Mouse (Mus musculus): Measurements from ENCODE around the gene Klhdc4. TPM values are rescaled to one million over a fixed set of nuclear protein-coding genes. Genes with fewer than 3 reads are reported as not detected.

The Klhdc4 gene
- polyA plus RNA-seq, 1 experiment from 2014 or later, result 34.4 TPM

DNA sequence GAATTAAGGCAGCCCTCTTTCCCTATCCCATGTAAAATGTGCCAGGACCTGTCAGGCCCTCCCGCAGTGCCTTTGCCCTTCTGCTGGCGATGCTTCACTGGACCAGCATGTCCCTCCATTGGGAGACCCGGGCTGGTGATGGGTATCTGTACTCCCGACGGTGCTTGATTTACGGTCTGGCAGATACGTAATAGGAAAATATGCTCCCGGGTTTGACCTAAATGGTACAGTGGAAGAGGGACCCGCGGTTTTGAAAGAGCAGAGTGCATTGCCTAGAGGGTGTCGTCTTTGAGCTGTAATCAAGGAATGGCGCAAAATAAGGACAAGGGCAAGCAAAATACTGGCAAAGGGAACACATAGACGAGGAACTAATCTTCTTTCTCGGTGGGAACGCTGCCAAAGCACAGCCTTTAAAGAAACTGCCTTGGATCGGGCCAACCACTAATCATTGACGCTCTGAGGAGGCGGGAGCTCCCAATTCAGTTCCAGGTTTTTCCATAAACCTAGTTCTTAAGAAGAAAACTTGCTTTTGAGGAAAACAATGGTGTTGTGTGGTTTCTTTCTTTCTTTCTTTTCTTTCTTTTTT, 501 bp upstream of the Klhdc4 start:
- Histone ChIP-seq H3K27ac (replicated peaks) (peak overlapping the region; percentile 44; the same call in 1 of the 2 replicates), H3K9ac (peak overlapping the region; percentile 81), H3K27me3 (no peaks in the 10 kb centered on the region), H3K4me3 (replicated peaks) (peak overlapping the region; percentile 85), H3K4me2 (replicated peaks) (peak overlapping the region; percentile 92), H3K9me3 (replicated peaks) (no peaks in the 10 kb centered on the region), H3K4me1 (peaks cover 20% of the 10 kb centered on the region), H3K36me3 (no peaks in the 10 kb centered on the region)
- WGBS, result 19% methylated on average over 18 of the region's 18 CpGs
- peak; percentile 47; the same call in 1 of the 2 replicates for ATAC-seq (ENCODE audit: insufficient number of reproducible peaks, low FRiP score, low TSS enrichment, low read depth)

DNA sequence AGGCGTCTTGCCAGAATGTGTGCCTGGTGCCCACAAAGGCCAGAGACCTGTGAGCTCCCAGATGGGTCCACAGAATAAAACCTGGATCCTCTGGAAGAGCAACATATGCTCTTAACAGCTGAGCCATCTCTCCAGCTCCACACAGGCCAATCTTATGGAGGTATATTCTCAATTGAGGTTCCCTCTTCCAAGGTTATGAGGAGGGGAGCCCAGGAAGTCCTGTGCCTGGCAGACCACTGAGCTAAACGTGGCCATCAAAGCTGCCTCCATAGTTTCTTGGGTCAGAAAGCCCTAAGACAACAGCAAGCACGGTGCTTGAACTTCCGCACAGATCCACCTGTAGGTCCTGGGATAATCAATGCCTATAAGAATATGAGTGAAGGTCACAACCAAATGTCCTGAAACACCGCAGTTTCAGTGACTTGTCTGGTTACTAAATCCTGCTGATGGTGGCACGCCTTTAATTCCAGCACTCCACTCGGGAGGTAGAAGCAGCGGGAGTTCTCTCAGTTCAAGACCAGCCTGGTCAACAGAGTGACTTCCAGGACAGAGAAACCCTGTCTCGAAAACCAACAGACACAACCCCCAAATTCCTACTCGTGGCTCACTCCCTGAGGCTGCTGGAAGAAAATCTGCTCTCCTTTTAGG, 869 bp downstream of the Klhdc4 start:
- no peak for ATAC-seq (ENCODE audit: insufficient number of reproducible peaks, low FRiP score, low TSS enrichment, low read depth)
- Histone ChIP-seq H3K9me3 (replicated peaks) (no peaks in the 10 kb centered on the region), H3K36me3 (no peaks in the 10 kb centered on the region), H3K27ac (replicated peaks) (no peak overlapping the region), H3K4me1 (peaks cover 20% of the 10 kb centered on the region), H3K27me3 (no peaks in the 10 kb centered on the region), H3K4me2 (replicated peaks) (peak overlapping the region; percentile 92), H3K9ac (peak overlapping the region; percentile 81), H3K4me3 (replicated peaks) (peak overlapping the region; percentile 85)
- 31% methylated on average over 10 of the region's 10 CpGs for WGBS

DNA sequence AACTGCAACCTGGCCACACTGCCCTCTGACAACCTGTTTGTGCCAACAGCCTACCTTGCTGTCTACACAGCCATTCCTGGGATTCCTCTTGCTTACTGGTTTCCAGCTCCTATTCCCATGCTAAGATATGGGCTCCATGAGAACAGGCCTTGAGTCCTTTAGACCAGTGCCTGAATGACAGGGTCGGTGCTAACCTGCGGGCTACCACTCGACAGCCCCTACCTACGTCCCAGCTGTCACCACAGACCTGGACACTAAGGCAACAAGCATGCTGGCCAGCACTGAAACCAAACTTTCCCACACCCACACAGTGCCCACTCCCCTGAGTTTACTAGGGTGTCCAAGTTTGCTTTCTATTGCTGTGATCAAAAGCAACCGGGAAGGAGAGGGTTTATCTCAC, 1.6 kb downstream of the Klhdc4 start:
- WGBS, result 91% methylated on average over 5 of the region's 5 CpGs
- Histone ChIP-seq H3K4me1 (peaks cover 20% of the 10 kb centered on the region), H3K36me3 (no peaks in the 10 kb centered on the region), H3K27ac (replicated peaks) (no peak overlapping the region), H3K9ac (no peak overlapping the region), H3K4me2 (replicated peaks) (no peak overlapping the region), H3K9me3 (replicated peaks) (no peaks in the 10 kb centered on the region), H3K27me3 (no peaks in the 10 kb centered on the region), H3K4me3 (replicated peaks) (no peak overlapping the region)
- ATAC-seq (ENCODE audit: insufficient number of reproducible peaks, low FRiP score, low TSS enrichment, low read depth), result no peak

DNA sequence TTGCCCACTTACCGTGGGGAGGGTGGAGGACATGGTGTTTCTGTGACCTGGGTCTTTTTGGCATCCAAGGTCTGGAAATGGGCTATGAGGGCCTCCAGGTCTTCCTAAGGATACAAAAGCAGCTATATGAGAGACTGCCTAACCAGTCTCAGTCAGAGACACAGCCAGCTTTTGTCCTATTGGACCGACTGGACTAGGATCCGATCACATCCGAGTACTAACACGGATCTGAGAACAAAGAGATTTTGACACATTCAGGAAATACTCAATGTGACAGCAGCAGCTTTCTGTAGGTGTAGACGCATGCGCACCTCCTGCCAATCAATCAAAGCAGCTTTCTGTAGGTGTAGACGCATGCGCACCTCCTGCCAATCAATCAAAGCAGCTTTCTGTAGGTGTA, 7.6 kb downstream of the Klhdc4 start:
- H3K4me3 ChIP-seq (replicated peaks), result no peak overlapping the region
- peaks cover 33% of the 10 kb centered on the region for H3K36me3 ChIP-seq
- no peak for ATAC-seq (ENCODE audit: insufficient number of reproducible peaks, low FRiP score, low TSS enrichment, low read depth)
- H3K9me3 ChIP-seq (replicated peaks), result no peaks in the 10 kb centered on the region
- no peaks in the 10 kb centered on the region for H3K4me1 ChIP-seq
- no peak overlapping the region for H3K27ac ChIP-seq (replicated peaks)
- WGBS, result 92% methylated on average over 9 of the region's 9 CpGs
- no peak overlapping the region for H3K9ac ChIP-seq
- H3K4me2 ChIP-seq (replicated peaks), result no peak overlapping the region
- H3K27me3 ChIP-seq, result no peaks in the 10 kb centered on the region

DNA sequence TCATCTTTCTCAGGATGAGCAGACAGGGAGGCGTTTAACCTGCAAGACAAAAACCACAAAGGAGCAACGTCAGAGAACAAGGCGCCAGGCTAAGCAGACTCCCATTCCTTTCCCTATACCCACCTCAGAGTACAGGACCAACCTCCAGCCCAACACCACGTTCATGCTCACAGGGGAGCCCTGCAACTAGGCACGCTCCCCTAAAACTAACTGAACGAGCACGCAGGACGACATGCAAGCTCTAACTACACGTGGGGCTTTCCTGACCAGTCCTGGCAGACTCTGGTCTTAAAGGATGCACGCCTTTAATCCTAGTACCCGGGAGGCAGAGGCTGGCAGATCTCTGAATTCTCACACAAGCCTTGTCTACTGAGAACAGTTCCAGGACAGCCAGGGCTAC, 8.0 kb downstream of the Klhdc4 start:
- 87% methylated on average over 11 of the region's 11 CpGs for WGBS
- H3K27me3 ChIP-seq, result no peaks in the 10 kb centered on the region

DNA sequence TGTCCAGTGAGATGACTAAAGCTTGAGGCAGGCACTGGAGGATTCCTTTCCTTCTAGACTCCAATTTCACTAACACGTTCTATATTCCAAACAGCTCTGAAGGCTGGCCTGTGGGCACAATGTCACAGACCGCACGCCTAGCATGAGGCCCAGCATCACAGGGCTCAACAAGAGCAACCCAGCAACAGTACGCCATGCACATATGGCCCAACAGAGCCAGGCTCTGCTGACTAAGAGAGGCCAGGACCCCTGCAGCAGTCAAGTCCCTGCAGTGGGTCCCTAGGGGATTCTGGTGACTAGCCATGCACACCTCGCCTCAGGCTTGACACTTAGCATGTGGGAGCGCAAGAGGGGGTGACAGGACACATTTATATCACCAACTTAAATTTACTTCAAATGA, 8.5 kb downstream of the Klhdc4 start:
- Histone ChIP-seq H3K36me3 (peaks cover 38% of the 10 kb centered on the region), H3K27ac (replicated peaks) (no peak overlapping the region), H3K4me2 (replicated peaks) (no peak overlapping the region), H3K9me3 (replicated peaks) (no peaks in the 10 kb centered on the region), H3K4me1 (no peaks in the 10 kb centered on the region), H3K27me3 (no peaks in the 10 kb centered on the region), H3K4me3 (replicated peaks) (no peak overlapping the region), H3K9ac (no peak overlapping the region)
- no peak for ATAC-seq (ENCODE audit: insufficient number of reproducible peaks, low FRiP score, low TSS enrichment, low read depth)
- WGBS, result 88% methylated on average over 6 of the region's 6 CpGs

More for the DNA sequence above, 8.0 kb downstream of the Klhdc4 start:
- H3K36me3 ChIP-seq, result peaks cover 34% of the 10 kb centered on the region
- H3K4me3 ChIP-seq (replicated peaks), result no peak overlapping the region
- no peak for ATAC-seq (ENCODE audit: insufficient number of reproducible peaks, low FRiP score, low TSS enrichment, low read depth)
- no peak overlapping the region for H3K4me2 ChIP-seq (replicated peaks)
- H3K4me1 ChIP-seq, result no peaks in the 10 kb centered on the region
- no peak overlapping the region for H3K9ac ChIP-seq
- H3K27ac ChIP-seq (replicated peaks), result no peak overlapping the region
- no peaks in the 10 kb centered on the region for H3K9me3 ChIP-seq (replicated peaks)

DNA sequence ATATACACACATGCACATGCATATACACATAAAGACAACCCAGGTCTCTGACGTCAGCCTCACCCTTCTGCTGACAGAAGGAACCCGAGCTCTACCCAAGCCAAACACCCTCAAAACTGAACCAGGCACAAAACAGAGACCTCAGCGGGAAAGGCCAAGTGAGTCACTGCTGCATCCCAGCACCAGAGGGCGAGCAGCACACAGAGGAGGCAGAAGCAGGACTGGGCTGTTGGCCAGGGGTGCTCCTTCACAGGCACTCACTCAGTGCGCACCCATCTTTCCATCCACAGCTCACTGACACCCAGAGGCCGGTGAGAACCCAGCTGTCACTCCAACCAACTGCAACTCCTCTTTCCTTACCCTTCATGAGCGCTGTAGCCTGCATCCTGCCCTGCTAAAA, 11.1 kb downstream of the Klhdc4 start:
- H3K9ac ChIP-seq, result no peak overlapping the region
- no peaks in the 10 kb centered on the region for H3K9me3 ChIP-seq (replicated peaks)
- no peak overlapping the region for H3K27ac ChIP-seq (replicated peaks)
- peaks cover 55% of the 10 kb centered on the region for H3K36me3 ChIP-seq
- H3K4me3 ChIP-seq (replicated peaks), result no peak overlapping the region
- 82% methylated on average over 7 of the region's 7 CpGs for WGBS
- H3K27me3 ChIP-seq, result no peaks in the 10 kb centered on the region
- no peak overlapping the region for H3K4me2 ChIP-seq (replicated peaks)
- H3K4me1 ChIP-seq, result no peaks in the 10 kb centered on the region
- ATAC-seq (ENCODE audit: insufficient number of reproducible peaks, low FRiP score, low TSS enrichment, low read depth), result no peak

DNA sequence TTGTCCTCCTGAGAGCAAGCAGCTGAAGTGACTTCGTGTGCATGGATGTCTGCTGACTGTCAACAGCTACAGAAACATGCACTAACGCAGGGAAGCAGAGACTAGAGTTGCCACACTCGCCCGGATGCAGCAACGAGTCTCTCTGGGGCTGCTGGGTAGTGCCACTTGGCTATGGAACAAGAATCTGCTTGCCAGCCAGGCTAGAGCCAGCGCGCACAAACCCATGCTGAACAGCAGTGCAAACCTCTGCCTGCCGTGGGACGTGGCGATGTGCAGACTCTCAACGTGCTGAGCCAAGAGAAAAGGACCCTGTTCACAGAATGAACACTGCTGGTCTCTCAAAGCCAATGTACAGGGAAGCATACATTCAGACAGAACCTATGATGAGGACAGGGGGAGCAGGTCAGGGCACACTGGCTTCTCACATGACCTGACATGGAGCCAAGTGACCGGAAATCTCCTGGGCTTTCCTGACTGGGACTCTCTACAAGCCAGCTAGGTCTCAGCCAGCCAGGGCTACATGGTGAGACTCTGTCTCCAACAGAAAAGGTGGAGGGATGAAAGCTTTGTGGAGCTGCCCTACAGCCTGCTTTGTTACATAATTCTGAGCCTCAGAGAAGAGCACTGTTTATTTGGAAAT, 17.3 kb downstream of the Klhdc4 start:
- no peak overlapping the region for H3K9ac ChIP-seq
- H3K4me1 ChIP-seq, result no peaks in the 10 kb centered on the region
- no peak overlapping the region for H3K4me2 ChIP-seq (replicated peaks)
- H3K27ac ChIP-seq (replicated peaks), result no peak overlapping the region
- H3K27me3 ChIP-seq, result no peaks in the 10 kb centered on the region
- H3K9me3 ChIP-seq (replicated peaks), result no peaks in the 10 kb centered on the region
- 93% methylated on average over 12 of the region's 12 CpGs for WGBS
- peaks cover 50% of the 10 kb centered on the region for H3K36me3 ChIP-seq
- H3K4me3 ChIP-seq (replicated peaks), result no peak overlapping the region
- ATAC-seq (ENCODE audit: insufficient number of reproducible peaks, low FRiP score, low TSS enrichment, low read depth), result no peak

DNA sequence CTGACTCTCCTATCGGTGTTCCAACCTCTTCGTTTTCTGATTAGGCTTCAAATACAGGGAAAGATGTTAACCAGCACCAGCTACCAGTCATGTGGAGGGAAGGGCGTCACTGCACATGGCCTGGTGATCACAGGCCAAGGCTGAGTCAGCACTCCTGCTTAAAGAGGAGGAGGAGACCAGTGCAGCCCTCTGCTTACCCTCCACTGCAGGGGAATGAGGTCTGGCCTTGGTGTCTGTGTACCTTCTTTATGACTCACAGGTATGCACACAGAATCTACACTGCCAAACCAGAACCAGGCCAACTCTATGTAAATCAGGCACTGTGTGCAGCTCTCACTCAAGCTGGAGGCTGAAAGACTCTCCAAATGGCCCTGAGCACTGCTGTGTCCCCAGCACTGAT, 17.9 kb downstream of the Klhdc4 start:
- Histone ChIP-seq H3K4me1 (no peaks in the 10 kb centered on the region), H3K9ac (no peak overlapping the region), H3K4me3 (replicated peaks) (no peak overlapping the region), H3K27ac (replicated peaks) (no peak overlapping the region), H3K9me3 (replicated peaks) (no peaks in the 10 kb centered on the region), H3K36me3 (peaks cover 54% of the 10 kb centered on the region), H3K27me3 (no peaks in the 10 kb centered on the region), H3K4me2 (replicated peaks) (no peak overlapping the region)
- ATAC-seq (ENCODE audit: insufficient number of reproducible peaks, low FRiP score, low TSS enrichment, low read depth), result no peak
- 90% methylated on average over 3 of the region's 3 CpGs for WGBS

DNA sequence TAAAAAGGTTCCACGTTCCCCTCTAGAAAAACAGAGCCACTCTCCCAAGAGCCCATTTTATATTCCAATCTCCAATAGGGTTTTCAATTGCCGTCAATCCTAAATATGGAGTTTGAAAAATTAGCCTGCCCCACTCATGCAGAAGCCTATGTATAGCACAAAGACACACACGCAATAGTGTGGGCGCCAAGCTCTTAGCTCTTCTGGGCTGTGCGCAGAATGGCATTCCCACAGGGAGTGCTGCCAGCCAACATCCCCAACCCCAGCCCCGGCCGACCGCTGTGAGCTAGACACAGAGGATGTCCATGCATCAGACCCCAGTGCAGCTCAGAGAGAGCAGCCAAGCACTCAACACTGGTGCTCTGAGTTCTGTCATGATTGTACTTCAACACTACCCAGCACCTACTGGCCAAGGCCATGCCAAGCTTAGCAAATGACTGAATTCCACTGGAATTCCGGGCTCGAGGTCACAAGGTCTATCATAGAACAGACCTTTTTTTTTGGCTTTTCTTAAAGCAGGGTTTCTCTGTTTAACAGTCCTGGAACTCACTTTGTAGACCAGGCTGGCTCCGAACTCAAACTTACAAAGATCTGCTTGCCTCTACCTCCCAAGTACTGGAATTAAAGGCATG, 19.7 kb downstream of the Klhdc4 start:
- no peaks in the 10 kb centered on the region for H3K27me3 ChIP-seq
- no peak for ATAC-seq (ENCODE audit: insufficient number of reproducible peaks, low FRiP score, low TSS enrichment, low read depth)
- WGBS, result 91% methylated on average over 11 of the region's 11 CpGs
- no peak overlapping the region for H3K4me3 ChIP-seq (replicated peaks)
- peaks cover 63% of the 10 kb centered on the region for H3K36me3 ChIP-seq
- H3K4me1 ChIP-seq, result 0 out of 2 replicates have a peak, but pooled peaks cover 3% of the 10 kb centered on the region
- H3K4me2 ChIP-seq (replicated peaks), result no peak overlapping the region
- H3K9me3 ChIP-seq (replicated peaks), result no peaks in the 10 kb centered on the region
- no peak overlapping the region for H3K9ac ChIP-seq
- no peak overlapping the region for H3K27ac ChIP-seq (replicated peaks)

DNA sequence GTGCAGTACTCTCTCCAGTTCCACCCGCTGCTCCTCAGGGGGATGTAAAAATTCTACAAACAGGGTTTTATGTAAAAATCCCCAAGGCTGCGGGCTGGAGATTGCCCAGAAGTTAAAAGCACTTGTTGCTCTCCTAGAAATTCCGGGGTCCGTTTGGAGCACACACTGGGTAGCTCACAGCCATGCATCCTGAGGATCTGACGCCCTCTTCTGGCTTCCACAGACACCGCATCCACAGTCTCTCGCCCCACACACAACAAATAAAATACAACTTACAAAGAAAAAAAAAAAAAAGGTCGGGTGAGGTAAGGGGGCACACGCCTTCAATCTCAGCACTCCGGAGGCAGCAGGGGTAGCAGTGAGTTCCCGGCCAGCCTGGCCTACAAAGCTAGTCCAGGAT, 21.3 kb downstream of the Klhdc4 start:
- Histone ChIP-seq H3K36me3 (peaks cover 60% of the 10 kb centered on the region), H3K4me1 (0 out of 2 replicates have a peak, but pooled peaks cover 3% of the 10 kb centered on the region), H3K4me3 (replicated peaks) (no peak overlapping the region), H3K27ac (replicated peaks) (no peak overlapping the region), H3K27me3 (no peaks in the 10 kb centered on the region), H3K9ac (no peak overlapping the region), H3K9me3 (replicated peaks) (no peaks in the 10 kb centered on the region), H3K4me2 (replicated peaks) (no peak overlapping the region)
- WGBS, result 82% methylated on average over 11 of the region's 11 CpGs
- ATAC-seq (ENCODE audit: insufficient number of reproducible peaks, low FRiP score, low TSS enrichment, low read depth), result no peak
